Mouse (Mus musculus): ENCODE measurements around the gene Dhx33.
A peak's percentile ranks its signal among the peaks of the same experiment; 100 is the strongest.

The Dhx33 gene

DNA sequence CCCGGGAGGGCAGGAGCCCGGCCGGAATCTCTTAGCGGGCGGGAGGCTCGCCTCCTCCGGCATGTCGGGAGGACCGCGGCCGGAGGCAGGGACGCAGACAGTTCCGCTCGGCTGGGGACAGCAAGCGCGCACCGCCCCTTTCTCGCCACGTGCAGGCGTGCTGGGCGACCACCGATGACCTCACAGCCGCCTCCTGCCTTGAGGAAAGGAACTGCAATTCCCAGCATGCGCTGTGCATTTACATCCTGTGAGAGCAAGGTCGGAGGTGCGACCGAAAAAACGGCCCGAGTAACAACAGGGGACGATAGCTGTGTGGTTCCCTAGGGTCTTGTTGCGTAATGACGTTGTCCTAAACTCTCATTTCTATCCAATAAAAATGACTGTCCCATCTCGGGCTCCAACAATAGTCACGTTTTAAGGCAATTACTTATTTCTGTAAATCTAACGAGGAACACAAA, at the start of gene Dhx33:
Gene Dhx33 (minus strand): TSS at position 122 of the 458 bp plus-strand sequence.
- DNase-seq = peak; percentile 97 to 99

DNA sequence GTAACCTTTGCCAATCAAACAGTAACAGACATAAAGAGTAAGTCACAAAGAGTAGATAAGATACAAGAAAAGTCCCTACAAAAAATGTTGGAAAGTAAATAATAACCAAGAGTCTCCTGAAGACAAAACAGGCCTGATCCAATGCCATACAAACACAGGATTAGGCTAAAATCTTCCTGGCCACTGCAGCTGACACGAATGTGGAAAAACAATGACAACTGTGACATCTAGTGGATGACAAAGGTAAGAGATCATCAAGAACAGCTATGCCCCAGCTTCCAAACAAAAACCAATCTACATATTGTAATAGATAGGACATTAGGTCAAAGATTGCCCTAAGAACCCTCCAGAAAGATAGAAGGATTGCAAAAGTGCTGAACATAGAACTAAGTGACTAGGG, 48.3 kb upstream of the Dhx33 start:
- peak in 1 of 2 experiments; percentile 6 for DNase-seq

GRCm38 (mm10) chr11:71039526-71040298, 35.5 kb upstream of the Dhx33 start:
- no peak for DNase-seq

DNA sequence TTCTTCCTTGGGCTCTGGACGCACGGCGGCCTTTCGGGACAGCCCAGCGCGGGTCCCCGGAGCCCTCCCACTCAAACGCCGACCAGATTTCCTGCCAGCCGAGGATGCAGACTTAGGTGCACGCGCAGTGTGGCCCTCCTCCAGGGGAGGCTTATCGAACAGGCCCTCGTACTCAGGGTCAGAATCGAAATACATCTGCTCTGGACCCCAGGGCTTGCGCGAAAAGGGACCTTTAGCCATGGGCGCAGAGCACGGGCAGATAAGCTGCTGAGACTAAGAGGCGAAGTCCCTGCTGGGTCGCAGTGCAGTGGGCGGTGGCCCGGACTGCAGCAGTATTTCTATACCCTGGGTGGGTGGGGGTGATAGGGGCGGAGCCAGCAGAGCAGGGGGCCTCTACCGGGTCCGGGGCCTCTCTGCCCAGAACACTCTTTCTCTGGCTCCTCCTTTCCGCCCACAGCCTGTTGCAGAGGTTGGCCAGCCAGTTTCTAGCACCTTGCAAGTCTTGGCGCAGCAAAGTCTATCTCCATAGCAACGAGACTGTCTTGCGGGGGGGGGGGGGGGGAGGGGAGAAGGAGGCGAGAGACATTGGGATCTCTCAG, 29.0 kb upstream of the Dhx33 start, which contains the start of gene 6330403K07Rik:
Gene 6330403K07Rik (minus strand): TSS at position 351 of the 599 bp plus-strand sequence.
- peak; percentile 16 to 17 for DNase-seq

DNA sequence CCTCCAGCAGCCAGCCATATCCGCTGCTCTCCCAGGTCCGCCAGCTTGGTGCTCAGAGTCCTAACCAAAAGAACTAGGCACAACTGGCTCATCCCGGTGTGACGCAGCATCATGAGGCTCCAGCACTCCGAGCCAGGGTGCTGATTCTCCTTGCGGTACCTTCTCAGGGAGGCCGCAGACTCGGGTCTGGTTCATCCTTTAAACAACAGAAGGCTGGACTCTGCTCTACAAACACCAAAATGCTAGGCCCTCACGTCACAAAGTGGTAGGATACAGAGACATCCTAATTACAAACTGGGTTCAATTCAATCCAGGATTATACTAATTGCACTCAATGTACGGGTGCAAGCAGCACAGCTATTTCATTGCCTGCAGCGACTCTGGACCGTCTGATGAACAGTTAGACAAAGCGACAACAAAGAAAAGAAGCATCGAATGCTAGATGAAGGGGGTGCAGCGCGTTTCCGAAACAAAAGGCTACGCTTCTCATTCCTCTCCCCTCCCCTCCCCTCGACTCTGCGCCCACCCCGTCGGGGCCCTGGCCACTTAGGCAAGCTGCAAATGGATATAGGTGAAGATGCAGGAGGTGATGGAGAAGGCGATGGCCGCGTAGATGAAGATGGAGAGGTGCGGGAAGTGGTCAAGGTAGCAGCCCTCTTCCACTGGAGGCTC, 28.4 kb upstream of the Dhx33 start:
- peak in 1 of 2 experiments; percentile 5 for DNase-seq

DNA sequence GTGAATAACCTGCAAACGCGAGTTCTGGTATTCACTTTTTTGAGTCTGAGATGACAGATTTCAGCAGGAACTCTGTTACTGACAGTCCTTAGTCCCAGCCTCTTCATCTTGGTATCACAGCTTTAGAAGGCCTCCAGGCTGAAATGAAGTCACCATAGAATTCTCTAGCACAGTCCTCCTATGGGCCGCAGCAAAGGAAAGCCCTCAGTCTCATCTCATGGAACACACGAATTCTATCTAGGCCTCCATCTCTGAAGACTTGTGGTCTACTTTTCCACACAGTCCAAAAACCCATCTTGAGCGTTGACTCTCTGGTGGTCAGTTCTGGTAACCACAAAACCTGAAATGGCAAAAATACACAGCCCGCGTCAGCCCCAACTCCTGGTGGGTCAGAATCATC, 27.8 kb upstream of the Dhx33 start:
- no peak for DNase-seq

GRCm38 (mm10) chr11:71029403-71030118, 25.3 kb upstream of the Dhx33 start:
- no peak for DNase-seq

GRCm38 (mm10) chr11:71028280-71028679, 24.0 kb upstream of the Dhx33 start:
- no peak for DNase-seq

GRCm38 (mm10) chr11:71019201-71020068, 15.2 kb upstream of the Dhx33 start, which contains the start of the genes Mis12 and Derl2:
Gene Mis12 (plus strand): TSS chr11:71019611.
Gene Derl2 (minus strand): TSS chr11:71019841.
- DNase-seq = peak; percentile 97 to 98

DNA sequence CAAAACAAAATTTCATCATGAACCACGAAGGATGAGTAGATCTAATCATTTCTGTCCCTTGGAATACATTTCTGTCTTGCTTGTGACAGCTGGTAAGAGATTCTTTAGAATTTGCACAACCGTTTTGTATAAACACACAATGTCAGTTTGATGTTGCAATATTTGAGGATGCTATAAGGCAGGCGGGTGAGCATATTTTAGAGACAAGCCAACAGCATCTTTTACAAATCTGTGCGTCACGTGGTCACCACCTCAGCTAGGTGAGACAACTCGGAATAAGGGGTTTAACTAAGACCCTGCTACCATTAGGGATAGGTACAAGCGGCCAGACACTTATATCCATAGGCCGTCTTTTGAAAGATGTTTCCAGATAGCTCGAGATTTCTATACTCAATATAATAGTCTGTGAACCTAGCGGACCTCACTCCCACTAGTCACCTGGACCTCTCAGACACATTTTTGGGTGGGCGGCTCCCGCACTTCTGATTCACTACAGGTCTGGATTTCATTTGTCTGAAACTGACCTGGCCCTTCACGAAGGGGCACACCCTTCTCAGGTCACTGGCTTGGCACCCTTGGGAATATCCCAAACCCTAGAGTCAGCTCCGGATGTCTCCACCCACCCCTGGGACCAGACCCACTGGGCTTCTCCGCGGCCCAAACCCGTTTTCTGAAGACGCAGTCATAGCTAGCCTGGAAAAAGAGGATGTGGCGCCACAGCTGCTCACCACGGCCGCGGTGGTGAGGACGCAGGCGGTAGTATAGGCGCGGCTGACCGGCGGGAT, 14.4 kb upstream of the Dhx33 start:
- DNase-seq = no peak

GRCm38 (mm10) chr11:71017051-71017450, 12.8 kb upstream of the Dhx33 start:
- DNase-seq = no peak

DNA sequence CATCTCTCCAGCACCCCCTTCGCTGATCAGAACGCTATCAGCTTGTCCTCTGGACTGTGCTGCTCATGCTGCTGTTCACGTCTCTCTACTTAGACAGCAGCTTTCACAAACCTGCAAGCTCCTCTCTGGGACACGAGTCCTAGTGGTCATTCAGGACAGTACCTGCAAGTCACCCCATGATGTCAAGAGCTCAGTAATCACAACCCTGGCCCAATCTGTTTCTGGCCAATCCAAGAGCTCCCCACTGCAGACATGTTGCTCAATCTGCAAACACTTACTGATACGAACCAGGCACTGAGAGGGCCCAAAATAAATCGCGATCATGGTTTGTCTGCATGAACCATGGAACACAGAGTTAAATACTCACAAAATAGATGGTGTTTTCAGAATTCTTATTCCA, 8.5 kb upstream of the Dhx33 start:
- DNase-seq = no peak

GRCm38 (mm10) chr11:71008321-71008720, 4.1 kb upstream of the Dhx33 start:
- DNase-seq = no peak

- no peak for DNase-seq
These were observed 3.6 kb upstream of the Dhx33 start for GRCm38 (mm10) chr11:71007831-71008230.

DNA sequence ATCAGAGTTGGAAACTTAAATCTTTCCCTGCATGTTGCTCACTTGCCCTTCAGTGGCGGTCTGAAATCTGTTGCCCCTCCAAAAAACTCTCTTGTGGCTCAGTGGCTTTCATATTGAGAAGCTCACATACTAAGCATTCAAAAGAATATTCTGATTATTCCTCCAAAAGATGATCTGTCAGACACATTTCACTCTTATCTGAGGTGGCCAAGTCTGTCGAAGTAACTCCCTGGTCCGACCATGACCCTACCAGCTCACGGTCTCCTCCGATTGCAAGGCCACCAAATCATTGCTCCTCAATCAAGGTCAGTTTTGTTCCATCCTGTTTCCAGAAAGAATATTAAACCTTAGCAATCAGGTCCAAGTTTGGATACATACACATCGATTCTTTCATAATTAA, 2.8 kb upstream of the Dhx33 start:
- DNase-seq = no peak

DNA sequence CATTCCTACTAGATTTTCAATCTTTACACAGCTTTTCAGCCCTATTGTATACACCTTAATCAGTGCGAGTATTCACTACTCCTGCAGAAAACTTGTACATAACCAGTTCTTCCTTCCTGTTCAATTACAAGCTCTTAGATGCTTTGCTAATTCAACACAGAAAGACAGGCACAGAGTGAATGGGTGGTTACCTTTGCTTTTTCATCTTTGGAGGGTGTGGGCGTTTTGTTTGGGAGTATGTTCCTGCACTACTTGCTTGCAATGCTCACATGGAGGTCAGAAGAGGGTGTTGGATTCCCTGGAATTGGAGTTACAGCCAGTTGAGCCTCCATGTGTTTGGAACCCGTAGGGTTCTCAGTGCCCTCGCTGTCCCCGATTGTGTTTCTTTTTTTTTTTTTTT, 809 bp upstream of the Dhx33 start:
- no peak for DNase-seq

- DNase-seq = no peak
These were observed 474 bp downstream of the Dhx33 start for GRCm38 (mm10) chr11:71003611-71004315.

DNA sequence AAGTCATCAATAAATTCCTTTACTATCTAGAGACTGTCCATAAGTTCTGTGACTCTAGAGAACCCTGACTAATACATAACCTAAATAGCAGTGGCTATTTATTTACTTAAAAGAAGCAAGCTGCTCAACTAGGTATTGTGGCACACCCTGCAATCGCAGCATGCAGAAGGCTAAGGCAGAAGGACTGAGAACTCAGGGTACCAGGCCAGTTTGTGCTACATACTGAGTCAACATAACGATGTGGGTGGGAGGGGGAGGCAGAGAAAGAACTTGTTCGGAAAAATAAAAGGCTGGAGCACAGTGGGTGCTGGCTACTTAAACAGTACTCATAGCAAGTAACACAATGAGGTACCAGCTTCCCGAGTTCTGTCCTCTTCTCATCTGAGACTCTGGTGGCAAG, 3.1 kb downstream of the Dhx33 start:
- no peak for DNase-seq

- peak; percentile 94 to 96 for DNase-seq
These were observed 21.5 kb downstream of the Dhx33 start, which contains the start of gene C1qbp for GRCm38 (mm10) chr11:70982557-70983228. Gene C1qbp (minus strand): TSS chr11:70983026.

DNA sequence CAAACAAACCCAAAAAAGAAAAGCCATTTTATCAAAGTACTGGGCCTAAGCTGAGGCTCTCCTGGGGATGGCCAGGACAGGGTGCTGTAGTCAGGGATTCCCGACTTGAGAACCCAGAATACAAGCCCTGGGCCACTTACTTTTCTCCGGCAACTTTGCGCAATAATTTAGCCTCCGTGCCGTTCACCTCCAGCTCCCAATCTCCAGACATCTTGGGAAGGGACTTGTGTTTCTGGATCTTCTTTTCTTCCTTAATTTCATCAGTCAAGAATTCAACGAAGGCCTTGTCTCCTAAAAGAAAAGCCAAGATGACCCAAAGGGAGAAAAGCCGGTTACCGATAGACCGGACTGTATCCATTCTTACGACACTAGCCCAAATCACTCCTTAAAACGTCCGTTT, 22.2 kb downstream of the Dhx33 start:
- DNase-seq = no peak

Data from cerebellum, postnatal 36 days (tissue).